In genomic region chr10:36829079-36829478, GRCm38 (mm10) we compare ENCODE assay signal across 18 mouse cellular contexts.
"Had no signal": no experiment of that assay in that cellular context is flagged by ENCODE, and none has a peak within 500 bp of the region (broad histone marks: within the 10 kb centered on the region; RNA-seq: fewer than 3 reads in every experiment).

No protein-coding gene starts in this region.

- H3K4me3 ChIP-seq: liver, embryonic 15.5 days; lung, embryonic 15.5 days; megakaryocyte, embryonic 14.5 days; midbrain, embryonic 12.5 days; neural tube, embryonic 12.5 days; stomach, embryonic 15.5 days had no signal

- DNase-seq: liver, postnatal 0 days; lung, adult 2 months; lung, postnatal 14 days; lung, postnatal 36 days; midbrain, embryonic 14.5 days; right cerebral cortex, postnatal 14 days; thymus, adult 2 months; thymus, postnatal 25 days; thymus, postnatal 4 days had no signal

- H3K4me1 ChIP-seq: liver, embryonic 15.5 days; lung, embryonic 15.5 days; megakaryocyte, embryonic 14.5 days; midbrain, embryonic 12.5 days; neural tube, embryonic 12.5 days; stomach, embryonic 15.5 days had no signal

- H3K4me2 ChIP-seq: liver, embryonic 15.5 days; lung, embryonic 15.5 days; midbrain, embryonic 12.5 days; neural tube, embryonic 12.5 days; stomach, embryonic 15.5 days had no signal

- H3K9ac ChIP-seq: liver, embryonic 15.5 days; liver, postnatal 0 days; lung, embryonic 15.5 days; midbrain, embryonic 12.5 days; neural tube, embryonic 12.5 days; stomach, embryonic 15.5 days had no signal

- ATAC-seq: liver, postnatal 0 days; lung, postnatal 0 days had no signal

- H3K27me3 ChIP-seq: liver, embryonic 15.5 days; lung, embryonic 15.5 days; megakaryocyte, embryonic 14.5 days; midbrain, embryonic 12.5 days; neural tube, embryonic 12.5 days; stomach, embryonic 15.5 days had no signal

- H3K27ac ChIP-seq: liver, embryonic 15.5 days; lung, embryonic 15.5 days; macrophage; midbrain, embryonic 12.5 days; neural tube, embryonic 12.5 days; stomach, embryonic 15.5 days; stomach, postnatal 0 days had no signal

- H3K9me3 ChIP-seq: liver, embryonic 15.5 days; lung, embryonic 15.5 days; midbrain, embryonic 12.5 days; neural tube, embryonic 12.5 days; stomach, embryonic 15.5 days had no signal

- H3K36me3 ChIP-seq: liver, embryonic 15.5 days; lung, embryonic 15.5 days; midbrain, embryonic 12.5 days; neural tube, embryonic 12.5 days; stomach, embryonic 15.5 days had no signal
